Mouse (Mus musculus) ovary, postnatal 14 days (tissue): Measurements from ENCODE around the gene Smarcd1.
"Not testable (repeated sequence)": the region's sequence is repeated elsewhere in the genome, so short reads cannot be mapped to it uniquely, and the experiment has no call there.

Experiments used
- DNase-seq: peaks from one replicate; pipeline ENCODE4 v3.0.0; 2022; ENCODE audit warnings: low spot score

Gene Smarcd1

GRCm38 (mm10) chr15:99714858-99715257 is 12.9 kb downstream of the Smarcd1 start:
- DNase-seq, result peak; percentile 69

DNA sequence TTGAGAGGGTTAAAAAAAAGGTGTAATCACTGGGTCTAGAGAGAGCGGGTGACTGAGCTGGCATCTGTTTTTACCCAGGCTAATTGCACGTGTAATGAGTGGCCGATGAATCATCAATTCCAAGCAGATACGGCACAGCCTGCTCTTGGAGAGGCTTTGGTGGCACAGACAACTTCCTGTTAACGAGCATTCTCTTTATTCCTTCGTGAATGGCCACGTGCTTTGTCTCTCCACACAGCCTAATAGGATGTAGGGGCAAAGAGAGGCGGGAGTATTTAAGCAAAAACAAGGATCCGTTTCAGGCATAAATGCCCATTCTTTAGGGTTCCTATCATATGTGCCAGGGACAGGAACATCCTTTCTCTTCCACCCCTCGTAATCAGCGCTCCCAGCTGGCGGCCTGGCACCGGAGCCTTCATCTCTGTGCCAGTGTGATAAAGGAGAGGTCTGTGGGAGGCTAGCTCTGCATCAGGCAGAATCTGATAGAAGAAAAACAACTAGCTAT is 13.5 kb downstream of the Smarcd1 start:
- no peak for DNase-seq

DNA sequence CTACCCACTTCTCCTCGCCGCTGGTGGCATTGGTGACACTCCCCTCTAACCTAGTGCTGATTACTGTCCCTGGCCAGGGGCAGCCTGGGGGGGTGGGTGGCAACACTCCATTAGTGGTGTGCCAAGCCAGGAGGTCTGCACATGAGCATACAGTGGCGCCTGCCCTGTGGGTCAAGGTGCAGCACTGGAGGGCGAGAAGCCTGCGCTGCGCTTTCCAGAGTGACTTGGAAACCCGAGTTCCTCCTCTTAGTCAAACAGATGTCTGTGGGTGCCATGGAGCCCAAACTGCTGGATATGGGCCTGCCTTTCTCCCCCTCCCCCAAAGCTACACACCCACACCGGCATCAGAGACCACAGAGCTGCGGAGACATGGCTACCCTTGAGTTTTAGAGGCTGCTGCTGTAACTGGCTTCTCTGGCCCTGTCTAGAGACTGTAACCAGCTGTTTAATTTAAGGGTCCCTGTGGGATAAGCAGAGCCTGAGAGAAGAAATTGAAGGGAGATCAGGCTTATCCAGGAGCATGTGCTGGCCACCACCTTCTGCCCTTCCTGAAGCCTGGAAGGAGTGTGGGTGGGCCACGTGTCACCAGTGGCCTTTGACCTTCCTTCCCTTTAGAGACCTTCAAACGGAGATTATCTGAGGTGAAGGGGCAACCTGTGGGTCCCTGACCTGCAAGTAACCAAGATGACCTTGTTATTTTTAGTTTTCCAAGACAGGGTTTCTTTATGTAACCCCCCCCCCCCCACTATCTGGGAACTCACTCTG is 14.2 kb downstream of the Smarcd1 start:
- no peak for DNase-seq

DNA sequence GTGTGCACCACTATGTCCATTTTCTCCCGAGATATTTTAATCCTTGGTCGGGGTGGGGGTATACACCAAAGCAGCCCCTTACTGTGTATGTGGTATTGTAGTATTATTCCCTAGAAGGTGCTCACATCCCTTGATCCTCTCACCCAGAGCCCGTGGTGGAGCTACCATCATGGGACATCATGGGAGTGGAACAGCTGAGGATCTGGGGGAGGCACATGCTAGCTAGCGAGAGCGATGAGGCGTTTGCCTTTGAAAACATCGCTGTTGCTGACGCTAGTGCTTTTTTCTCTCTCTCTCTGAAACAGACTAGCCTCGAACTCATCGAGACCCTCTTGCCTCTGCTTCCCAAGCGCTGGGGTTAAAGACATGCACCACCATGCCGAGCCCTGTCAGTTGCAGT is 14.9 kb downstream of the Smarcd1 start:
- DNase-seq, result no peak

- DNase-seq, result no peak
Measured at GRCm38 (mm10) chr15:99717386-99718334, 15.7 kb downstream of the Smarcd1 start, which contains the start of gene Gpd1. Gene Gpd1 (plus strand): TSS chr15:99717515.

DNA sequence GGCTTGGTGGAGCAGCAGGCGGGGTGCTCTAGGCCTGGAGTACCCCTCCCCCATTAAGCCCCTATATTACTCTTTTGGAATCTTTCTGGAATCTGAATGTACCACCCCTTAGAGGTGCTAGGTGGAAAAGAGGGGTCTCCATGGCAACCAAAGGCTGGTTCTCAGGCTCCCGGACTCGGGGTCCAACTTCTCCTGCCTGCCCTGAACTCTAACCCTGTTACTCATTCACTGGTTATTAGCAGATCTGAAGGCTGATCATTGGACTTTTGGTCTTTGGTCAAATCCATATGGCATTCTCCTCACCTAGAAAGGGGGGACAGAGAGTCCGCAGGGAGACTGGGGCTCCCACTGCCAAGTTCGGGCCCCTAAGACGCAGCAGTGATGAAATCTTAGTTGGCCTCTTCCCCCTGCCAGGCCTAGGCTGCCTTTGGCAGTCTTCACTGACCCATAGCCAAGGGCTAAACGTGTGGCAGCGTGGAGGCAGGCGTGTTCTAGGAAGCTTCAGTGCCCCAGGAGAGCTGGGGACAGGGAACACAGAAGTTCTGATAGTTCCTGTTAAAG is 16.6 kb downstream of the Smarcd1 start:
- no peak for DNase-seq

GRCm38 (mm10) chr15:99719865-99720264 is 17.9 kb downstream of the Smarcd1 start:
- DNase-seq, result no peak

DNA sequence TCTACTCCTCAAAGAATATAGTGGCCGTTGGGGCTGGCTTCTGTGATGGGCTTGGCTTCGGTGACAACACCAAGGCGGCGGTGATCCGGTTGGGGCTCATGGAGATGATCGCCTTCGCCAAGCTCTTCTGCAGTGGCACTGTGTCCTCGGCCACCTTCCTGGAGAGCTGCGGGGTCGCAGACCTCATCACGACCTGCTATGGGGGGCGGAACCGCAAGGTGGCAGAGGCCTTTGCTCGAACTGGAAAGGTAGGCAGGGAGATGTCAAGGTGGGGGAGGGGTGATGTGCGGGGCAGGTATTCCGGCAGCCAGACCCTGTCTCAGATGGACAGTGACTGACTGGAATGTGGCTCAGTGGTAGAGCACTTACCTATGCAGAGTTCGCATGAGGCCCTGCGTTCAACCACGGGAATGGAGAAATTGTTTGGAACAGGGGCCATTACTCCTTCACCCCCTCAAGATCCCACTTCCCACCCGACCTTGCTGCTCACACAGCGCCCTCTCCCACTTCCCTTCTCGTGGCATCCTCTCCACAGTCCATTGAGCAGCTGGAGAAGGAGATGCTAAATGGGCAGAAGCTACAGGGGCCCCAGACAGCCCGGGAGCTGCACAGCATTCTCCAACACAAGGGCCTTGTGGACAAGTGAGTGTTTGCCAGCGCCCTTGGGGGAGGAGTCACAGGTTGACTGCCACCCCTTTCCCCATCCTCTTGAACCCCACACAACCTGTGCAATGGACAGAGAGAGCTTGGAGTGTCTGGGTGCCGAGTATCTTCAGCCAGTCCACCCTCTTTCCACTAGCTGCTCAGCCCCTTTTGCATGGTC is 20.2 kb downstream of the Smarcd1 start:
- no peak for DNase-seq

DNA sequence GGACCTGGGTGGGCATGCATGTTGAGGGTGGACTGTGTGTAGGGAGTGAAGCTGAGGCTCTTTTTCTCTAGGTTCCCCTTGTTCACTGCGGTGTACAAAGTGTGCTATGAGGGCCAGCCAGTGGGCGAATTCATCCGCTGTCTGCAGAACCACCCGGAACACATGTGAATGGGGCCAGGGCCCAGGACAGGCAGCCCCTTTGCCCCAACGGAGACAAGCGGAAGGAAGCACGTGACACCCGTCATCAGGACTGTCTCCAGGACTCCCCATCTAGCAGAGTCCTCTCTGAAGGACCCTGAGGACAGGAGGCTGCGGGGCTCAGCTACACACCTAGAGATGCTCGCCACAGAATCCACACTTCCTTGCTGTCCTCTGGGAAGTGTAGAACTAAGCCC is 21.2 kb downstream of the Smarcd1 start:
- DNase-seq, result no peak

DNA sequence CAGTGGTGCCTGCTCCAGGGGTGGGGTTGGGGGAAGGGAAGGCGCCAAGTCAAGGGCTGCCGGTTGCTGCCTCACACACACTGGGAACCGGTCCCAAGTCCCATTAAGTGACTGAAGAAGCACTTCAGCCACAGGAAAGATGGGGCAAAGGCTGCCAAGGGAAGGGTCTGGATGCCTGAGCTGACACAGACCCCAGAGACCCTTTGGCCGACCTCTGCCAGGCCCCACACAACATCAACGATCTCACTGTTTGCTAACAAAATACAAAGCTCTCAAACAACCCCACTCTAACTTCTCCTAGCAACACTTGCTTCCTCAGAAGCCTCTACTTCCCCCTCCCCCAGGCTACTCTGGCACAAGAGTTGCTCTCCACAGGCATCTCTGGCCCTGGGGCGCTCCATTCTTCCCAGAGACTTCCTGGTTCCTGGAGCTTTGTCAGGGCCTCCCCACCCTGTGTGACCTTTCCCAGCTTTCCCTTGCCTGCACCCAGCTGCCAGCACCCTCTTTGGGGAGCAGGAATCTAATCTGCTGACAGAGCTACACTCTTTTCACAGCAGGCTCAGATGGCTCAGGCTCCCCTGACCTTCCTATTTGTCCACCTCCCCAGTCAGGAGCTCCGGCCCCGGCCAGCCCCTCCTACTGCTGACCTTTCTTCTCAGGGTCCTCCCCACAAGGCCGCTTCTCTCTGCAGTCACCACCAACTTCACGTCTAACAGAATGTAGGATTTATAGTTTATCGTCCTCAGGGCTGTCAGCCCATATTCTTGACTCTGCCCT is 21.8 kb downstream of the Smarcd1 start:
- DNase-seq, result peak; percentile 59

GRCm38 (mm10) chr15:99724292-99725021 is 22.5 kb downstream of the Smarcd1 start:
- peak; percentile 58 for DNase-seq

- peak; percentile 95 for DNase-seq
Measured at GRCm38 (mm10) chr15:99725341-99726155, 23.6 kb downstream of the Smarcd1 start, which contains the start of gene Cox14. Gene Cox14 (plus strand): TSS chr15:99725618.

GRCm38 (mm10) chr15:99726549-99726948 is 24.6 kb downstream of the Smarcd1 start:
- no peak for DNase-seq

- DNase-seq, result not testable (repeated sequence)
Measured at GRCm38 (mm10) chr15:99727039-99727438, 25.1 kb downstream of the Smarcd1 start.

- no peak for DNase-seq
Measured at GRCm38 (mm10) chr15:99727525-99727924, 25.6 kb downstream of the Smarcd1 start.

- DNase-seq, result no peak
Measured at GRCm38 (mm10) chr15:99728211-99728610, 26.3 kb downstream of the Smarcd1 start.

GRCm38 (mm10) chr15:99729056-99729783 is 27.3 kb downstream of the Smarcd1 start:
- DNase-seq, result no peak

DNA sequence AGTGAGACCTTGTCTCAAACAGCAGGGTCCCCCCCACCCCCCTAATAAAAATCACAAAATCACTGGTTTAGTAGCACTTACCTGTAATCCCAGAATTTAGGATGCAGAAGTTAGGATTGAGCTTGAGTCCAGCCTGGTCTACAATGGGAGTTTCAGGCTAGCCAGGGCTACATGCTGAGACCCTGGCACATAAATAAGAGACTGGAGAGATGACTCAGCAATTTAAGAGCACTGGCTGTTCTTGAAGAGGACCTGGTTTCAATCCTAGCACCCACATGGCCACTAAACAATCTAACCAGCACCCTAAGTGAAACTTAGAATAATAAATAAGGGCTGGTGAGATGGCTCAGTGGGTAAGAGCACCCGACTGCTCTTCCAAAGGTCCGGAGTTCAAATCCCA is 29.2 kb downstream of the Smarcd1 start:
- DNase-seq, result no peak
